Mouse (Mus musculus): ENCODE data around the gene Zfyve19. TPM values are rescaled to one million over a fixed set of nuclear protein-coding genes. Genes with fewer than 3 reads are reported as not detected.

Zfyve19 gene
- polyA plus RNA-seq (2014; fragmentation: Nextera tagmentation; extraction: Ambion mirVana), result 51.7 and 61.7 TPM in 2 replicates

DNA sequence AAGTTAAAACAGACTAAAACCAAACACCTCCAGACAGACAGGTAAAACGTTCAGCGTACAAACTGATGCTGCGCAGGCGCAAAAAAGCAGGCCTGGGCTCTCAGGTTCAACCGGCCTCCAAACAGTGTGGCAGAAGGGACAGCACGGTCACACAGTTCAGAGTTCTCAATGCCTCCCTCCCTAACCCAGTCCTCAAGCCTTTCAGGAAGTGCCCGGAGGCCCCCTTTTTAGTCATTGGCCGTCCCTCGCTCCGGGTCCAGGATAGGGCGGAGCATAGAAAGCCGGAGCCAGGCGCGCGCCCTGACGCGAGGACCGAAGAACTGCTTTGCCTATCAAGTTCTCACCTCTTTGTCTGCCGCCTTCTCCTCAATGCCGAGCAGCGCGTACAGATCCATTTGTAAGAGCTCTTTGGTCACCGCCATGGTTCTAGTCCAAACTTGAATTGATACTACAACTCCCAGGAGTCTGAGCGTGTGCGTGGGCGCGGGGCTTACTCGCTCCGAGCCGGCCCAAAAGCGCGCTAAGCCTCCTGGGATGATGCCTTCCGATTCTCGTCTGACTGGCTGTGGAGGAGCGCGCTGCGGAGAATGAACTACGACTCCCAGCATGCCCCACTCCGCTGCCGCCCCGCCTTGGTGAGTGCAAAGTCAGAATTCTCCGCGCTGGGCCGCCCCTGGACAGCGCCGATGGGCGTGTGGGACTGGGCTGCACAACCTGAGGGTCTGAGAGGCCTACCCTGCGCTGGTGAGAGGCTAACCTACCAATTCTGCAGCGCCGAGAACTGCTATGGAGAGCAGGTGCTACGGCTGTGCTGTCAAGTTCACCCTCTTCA is at the start of gene Zfyve19, which contains the start of gene Dnajc17:
TSS of gene Zfyve19 (plus strand) at position 274 of the 832 bp plus-strand sequence.
TSS of gene Dnajc17 (minus strand) at position 452 of the 832 bp plus-strand sequence.
- Histone ChIP-seq H3K4me2 (replicated peaks) (peak within 1 kb of the TSS; percentile 71), H3K9ac (peak within 1 kb of the TSS; percentile 74), H3K4me1 (replicated peaks; ENCODE audit: control insufficient read depth, insufficient read depth, low read length) (peaks cover 11% of the 10 kb centered on the region; the same call in 1 of the 2 replicates), H3K36me3 (replicated peaks; ENCODE audit: control insufficient read depth, insufficient read depth) (peaks cover 27% of the 10 kb centered on the region), H3K4me3 (replicated peaks; ENCODE audit: low read length) (peak within 1 kb of the TSS; percentile 59), H3K9me3 (ENCODE audit: control insufficient read depth, low read length) (no peaks in the 10 kb centered on the region), H3K27ac (peak within 1 kb of the TSS; percentile 74), H3K27me3 (ENCODE audit: control insufficient read depth, insufficient read depth, low read length) (no peaks in the 10 kb centered on the region)
- ATAC-seq (ENCODE audit: low FRiP score) (peak; percentile 97), DNase-seq (ENCODE audit: low spot score) (peak; percentile 95)
- under 1% methylated on average over 51 of the region's 51 CpGs for WGBS

- no peak for DNase-seq (ENCODE audit: low spot score)
- no peak overlapping the region for H3K9ac ChIP-seq
- WGBS, result 39% methylated on average over 2 of the region's 2 CpGs
Observed at GRCm38 (mm10) chr2:119161247-119161646, 47.2 kb upstream of the Zfyve19 start.

GRCm38 (mm10) chr2:119163135-119163534 is 45.3 kb upstream of the Zfyve19 start:
- H3K36me3 ChIP-seq (replicated peaks; ENCODE audit: control insufficient read depth, insufficient read depth), result no peaks in the 10 kb centered on the region
- no peak for ATAC-seq (ENCODE audit: low FRiP score)
- H3K4me2 ChIP-seq (replicated peaks), result no peak overlapping the region
- no peaks in the 10 kb centered on the region for H3K9me3 ChIP-seq (ENCODE audit: control insufficient read depth, low read length)
- no peak overlapping the region for H3K27ac ChIP-seq
- H3K4me3 ChIP-seq (replicated peaks; ENCODE audit: low read length), result no peak overlapping the region
- peaks cover 16% of the 10 kb centered on the region for H3K4me1 ChIP-seq (replicated peaks; ENCODE audit: control insufficient read depth, insufficient read depth, low read length)
- H3K9ac ChIP-seq, result no peak overlapping the region
- WGBS, result 61% methylated on average over 3 of the region's 3 CpGs
- peaks cover 34% of the 10 kb centered on the region for H3K27me3 ChIP-seq (ENCODE audit: control insufficient read depth, insufficient read depth, low read length)
- no peak for DNase-seq (ENCODE audit: low spot score)

More at GRCm38 (mm10) chr2:119161247-119161646, 47.2 kb upstream of the Zfyve19 start:
- Histone ChIP-seq H3K4me1 (replicated peaks; ENCODE audit: control insufficient read depth, insufficient read depth, low read length) (peaks cover 4% of the 10 kb centered on the region), H3K4me3 (replicated peaks; ENCODE audit: low read length) (no peak overlapping the region), H3K9me3 (ENCODE audit: control insufficient read depth, low read length) (no peaks in the 10 kb centered on the region), H3K4me2 (replicated peaks) (no peak overlapping the region), H3K27me3 (ENCODE audit: control insufficient read depth, insufficient read depth, low read length) (peaks cover 17% of the 10 kb centered on the region; the same call in 1 of the 2 replicates), H3K36me3 (replicated peaks; ENCODE audit: control insufficient read depth, insufficient read depth) (no peaks in the 10 kb centered on the region), H3K27ac (no peak overlapping the region)
- ATAC-seq (ENCODE audit: low FRiP score), result no peak

- no peak overlapping the region for H3K4me3 ChIP-seq (replicated peaks; ENCODE audit: low read length)
- no peak for DNase-seq (ENCODE audit: low spot score)
- 88% methylated on average over 4 of the region's 4 CpGs for WGBS
- H3K27ac ChIP-seq, result no peak overlapping the region
- no peaks in the 10 kb centered on the region for H3K9me3 ChIP-seq (ENCODE audit: control insufficient read depth, low read length)
- H3K36me3 ChIP-seq (replicated peaks; ENCODE audit: control insufficient read depth, insufficient read depth), result no peaks in the 10 kb centered on the region
- peaks cover 16% of the 10 kb centered on the region for H3K4me1 ChIP-seq (replicated peaks; ENCODE audit: control insufficient read depth, insufficient read depth, low read length)
- H3K4me2 ChIP-seq (replicated peaks), result no peak overlapping the region
- H3K27me3 ChIP-seq (ENCODE audit: control insufficient read depth, insufficient read depth, low read length), result peaks cover 35% of the 10 kb centered on the region
- H3K9ac ChIP-seq, result no peak overlapping the region
- ATAC-seq (ENCODE audit: low FRiP score), result no peak
Observed at GRCm38 (mm10) chr2:119163999-119164398, 44.4 kb upstream of the Zfyve19 start.

DNA sequence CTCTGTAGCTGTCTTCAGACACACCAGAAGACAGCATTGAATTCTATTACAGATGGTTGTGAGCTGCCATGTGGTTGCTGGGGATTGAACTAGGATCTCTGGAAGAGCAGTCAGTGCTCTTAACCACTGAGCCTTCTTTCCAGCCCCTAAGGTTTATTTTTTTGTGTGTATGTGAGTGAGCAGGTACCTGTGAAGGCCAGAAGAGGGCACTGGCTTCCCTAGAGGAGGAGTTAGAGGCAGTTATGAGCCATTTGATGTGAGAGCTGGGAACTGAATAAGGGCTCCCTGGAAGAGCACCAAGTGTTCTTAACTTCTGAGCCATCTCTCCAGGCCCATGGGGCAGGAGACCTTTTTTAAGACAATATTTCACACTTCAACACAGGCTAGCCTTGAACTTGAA is 43.0 kb upstream of the Zfyve19 start:
- Histone ChIP-seq H3K36me3 (replicated peaks; ENCODE audit: control insufficient read depth, insufficient read depth) (no peaks in the 10 kb centered on the region), H3K4me3 (replicated peaks; ENCODE audit: low read length) (no peak overlapping the region), H3K4me2 (replicated peaks) (no peak overlapping the region), H3K27ac (no peak overlapping the region), H3K9ac (no peak overlapping the region), H3K4me1 (replicated peaks; ENCODE audit: control insufficient read depth, insufficient read depth, low read length) (peaks cover 16% of the 10 kb centered on the region), H3K9me3 (ENCODE audit: control insufficient read depth, low read length) (no peaks in the 10 kb centered on the region), H3K27me3 (ENCODE audit: control insufficient read depth, insufficient read depth, low read length) (peaks cover 35% of the 10 kb centered on the region)
- ATAC-seq (ENCODE audit: low FRiP score) (no peak), DNase-seq (ENCODE audit: low spot score) (no peak)

DNA sequence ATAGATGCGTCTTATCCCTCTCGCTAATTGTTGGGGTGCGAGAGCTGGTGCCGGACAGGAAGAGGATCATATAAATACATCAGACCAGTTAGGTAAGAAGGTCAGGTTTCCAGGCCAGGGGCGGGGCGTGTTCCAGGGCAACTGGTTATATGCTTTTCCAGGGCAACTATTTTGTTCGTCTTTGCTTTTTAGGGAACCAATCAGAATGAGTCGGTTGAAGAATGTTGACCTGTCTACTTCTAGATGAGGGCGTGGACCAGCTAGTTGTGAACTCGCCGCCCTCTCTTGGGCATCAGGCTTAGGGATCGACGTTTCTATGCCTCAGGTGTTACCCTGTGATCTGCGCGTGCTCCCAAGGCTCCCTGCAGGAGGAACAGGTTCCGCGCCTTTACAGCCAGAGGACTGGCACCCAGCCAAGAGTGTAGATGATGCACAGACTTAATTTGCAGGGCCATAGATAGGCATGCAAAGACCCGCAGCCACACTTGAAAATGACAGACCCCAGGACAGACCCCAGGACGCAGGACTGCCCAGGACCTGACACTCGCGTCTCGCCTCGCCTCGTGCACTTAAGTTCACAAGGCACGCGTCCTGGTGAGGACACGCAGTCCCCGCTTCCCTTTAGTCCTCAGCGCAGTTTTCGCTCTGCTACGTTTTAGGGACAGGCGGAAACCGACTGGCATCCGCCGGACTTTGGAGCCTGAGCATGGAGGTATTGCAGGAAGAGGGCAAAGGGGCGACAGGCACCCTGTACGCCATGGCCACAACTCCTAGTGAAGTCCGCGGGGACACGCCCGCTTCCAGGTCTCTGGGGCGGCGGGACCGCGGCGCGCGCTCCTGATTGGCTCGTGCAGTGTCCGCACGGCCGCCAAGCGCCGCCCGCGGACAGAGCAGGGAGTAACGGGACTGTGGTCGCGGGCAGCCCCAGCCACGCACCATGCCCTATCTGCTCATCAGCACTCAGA is 41.2 kb upstream of the Zfyve19 start, which contains the start of gene Gchfr:
TSS of gene Gchfr (plus strand) at position 873 of the 965 bp plus-strand sequence.
- DNase-seq (ENCODE audit: low spot score) (peak; percentile 70), ATAC-seq (ENCODE audit: low FRiP score) (peak; percentile 73)
- under 1% methylated on average over 60 of the region's 60 CpGs for WGBS
- no peaks in the 10 kb centered on the region for H3K9me3 ChIP-seq (ENCODE audit: control insufficient read depth, low read length)
- peaks cover 35% of the 10 kb centered on the region for H3K27me3 ChIP-seq (ENCODE audit: control insufficient read depth, insufficient read depth, low read length)
- no peaks in the 10 kb centered on the region for H3K36me3 ChIP-seq (replicated peaks; ENCODE audit: control insufficient read depth, insufficient read depth)
- H3K9ac ChIP-seq, result peak within 1 kb of the TSS; percentile 51
- peaks cover 16% of the 10 kb centered on the region for H3K4me1 ChIP-seq (replicated peaks; ENCODE audit: control insufficient read depth, insufficient read depth, low read length)
- H3K4me2 ChIP-seq (replicated peaks), result peak within 1 kb of the TSS; percentile 100
- peak within 1 kb of the TSS; percentile 50 for H3K4me3 ChIP-seq (replicated peaks; ENCODE audit: low read length)
- H3K27ac ChIP-seq, result no peak within 1 kb of the TSS

GRCm38 (mm10) chr2:119167866-119168256 is 40.6 kb upstream of the Zfyve19 start:
- ATAC-seq (ENCODE audit: low FRiP score) (peak; percentile 33; the same call in 1 of the 2 replicates), DNase-seq (ENCODE audit: low spot score) (no peak)
- Histone ChIP-seq H3K4me2 (replicated peaks) (peak overlapping the region; percentile 100), H3K9ac (peak overlapping the region; percentile 51), H3K36me3 (replicated peaks; ENCODE audit: control insufficient read depth, insufficient read depth) (no peaks in the 10 kb centered on the region), H3K27me3 (ENCODE audit: control insufficient read depth, insufficient read depth, low read length) (peaks cover 35% of the 10 kb centered on the region), H3K9me3 (ENCODE audit: control insufficient read depth, low read length) (no peaks in the 10 kb centered on the region), H3K4me1 (replicated peaks; ENCODE audit: control insufficient read depth, insufficient read depth, low read length) (peaks cover 21% of the 10 kb centered on the region), H3K27ac (no peak overlapping the region), H3K4me3 (replicated peaks; ENCODE audit: low read length) (peak overlapping the region; percentile 50)
- 3% methylated on average over 21 of the region's 26 CpGs for WGBS

- Histone ChIP-seq H3K4me3 (replicated peaks; ENCODE audit: low read length) (no peak overlapping the region), H3K9me3 (ENCODE audit: control insufficient read depth, low read length) (no peaks in the 10 kb centered on the region), H3K36me3 (replicated peaks; ENCODE audit: control insufficient read depth, insufficient read depth) (no peaks in the 10 kb centered on the region), H3K27me3 (ENCODE audit: control insufficient read depth, insufficient read depth, low read length) (peaks cover 28% of the 10 kb centered on the region), H3K4me2 (replicated peaks) (no peak overlapping the region), H3K27ac (no peak overlapping the region), H3K9ac (no peak overlapping the region), H3K4me1 (replicated peaks; ENCODE audit: control insufficient read depth, insufficient read depth, low read length) (peaks cover 28% of the 10 kb centered on the region)
- ATAC-seq (ENCODE audit: low FRiP score) (no peak), DNase-seq (ENCODE audit: low spot score) (no peak)
- 96% methylated on average over 2 of the region's 2 CpGs for WGBS
Observed at GRCm38 (mm10) chr2:119170282-119170681, 38.1 kb upstream of the Zfyve19 start.

- Histone ChIP-seq H3K27ac (no peak overlapping the region), H3K4me3 (replicated peaks; ENCODE audit: low read length) (no peak overlapping the region), H3K27me3 (ENCODE audit: control insufficient read depth, insufficient read depth, low read length) (peaks cover 16% of the 10 kb centered on the region), H3K36me3 (replicated peaks; ENCODE audit: control insufficient read depth, insufficient read depth) (peaks cover 2% of the 10 kb centered on the region), H3K9me3 (ENCODE audit: control insufficient read depth, low read length) (no peaks in the 10 kb centered on the region), H3K4me1 (replicated peaks; ENCODE audit: control insufficient read depth, insufficient read depth, low read length) (peaks cover 27% of the 10 kb centered on the region), H3K4me2 (replicated peaks) (no peak overlapping the region), H3K9ac (no peak overlapping the region)
- ATAC-seq (ENCODE audit: low FRiP score) (no peak), DNase-seq (ENCODE audit: low spot score) (no peak)
- WGBS, result 62% methylated on average over 8 of the region's 8 CpGs
Observed at GRCm38 (mm10) chr2:119171574-119171973, 36.8 kb upstream of the Zfyve19 start.
